Mouse (Mus musculus) kidney, adult 2 months (tissue): ENCODE measurements around the gene Brinp2.

Experiments used
- CTCF ChIP-seq: fragments of 200-500 bp; conservative IDR thresholded peaks from 2 replicates; pipeline ENCODE4 v1.5.1; 2011; ENCODE audit warnings: low read depth, mild to moderate bottlenecking, control low read depth, low read length, moderate library complexity, mixed read lengths; ENCODE audit not compliant: insufficient read depth, insufficient read length
- POLR2A ChIP-seq: fragments of 200-500 bp; IDR thresholded peaks from one replicate; pipeline ENCODE4 v1.6.1; 2011; ENCODE audit warnings: low read depth, low read length, control low read depth

GRCm38 (mm10) chr1:158255912-158256680 is 100.0 kb downstream of the Brinp2 start:
- TF ChIP-seq CTCF (no peak), POLR2A (no peak)
